ENCODE assay signal across 8 mouse cellular contexts in genomic region chr9:99729943-99730646, GRCm38 (mm10). TPM values are rescaled to one million over a fixed set of nuclear protein-coding genes. Genes with fewer than 3 reads are reported as not detected.
DNase-seq lines count a peak whose midpoint lies in the region; ATAC-seq and TF ChIP-seq lines count a peak whose summit lies in the region.

No protein-coding gene starts in this region.

- H3K4me2 ChIP-seq in heart, embryonic 11.5 days, result no peak overlapping the region
- H3K4me2 ChIP-seq in forebrain, embryonic 15.5 days (replicated peaks), result no peak overlapping the region
- H3K4me2 ChIP-seq in myocyte (ENCODE audit: low read depth), result peak overlapping the region; percentile 60

- no peak for ATAC-seq in heart, embryonic 11.5 days (replicated peaks; ENCODE audit: insufficient number of reproducible peaks, low FRiP score, low TSS enrichment)
- ATAC-seq in forebrain, embryonic 15.5 days (replicated peaks), result peak; percentile 86

- H3K36me3 ChIP-seq in heart, embryonic 10.5 days, result no peaks in the 10 kb centered on the region
- H3K36me3 ChIP-seq in heart, embryonic 11.5 days (ENCODE audit: control insufficient read depth, insufficient read depth, low read length), result no peaks in the 10 kb centered on the region
- no peaks in the 10 kb centered on the region for H3K36me3 ChIP-seq in forebrain, embryonic 15.5 days
- H3K36me3 ChIP-seq in kidney, adult 2 months (ENCODE audit: control insufficient read depth, insufficient read depth, low read length), result no peaks in the 10 kb centered on the region
- H3K36me3 ChIP-seq in limb, embryonic 10.5 days, result no peaks in the 10 kb centered on the region
- H3K36me3 ChIP-seq in myocyte (ENCODE audit: control insufficient read depth, insufficient read depth), result no peaks in the 10 kb centered on the region

- peak; percentile 64 for TF ChIP-seq CTCF in kidney, adult 2 months (conservative IDR thresholded peaks at IDR 0.05; ENCODE audit: insufficient read depth, insufficient read length, low read depth, low read length)

- H3K9me3 ChIP-seq in heart, embryonic 10.5 days, result no peaks in the 10 kb centered on the region
- 0 out of 2 replicates have a peak, but pooled peaks cover under 1% of the 10 kb centered on the region for H3K9me3 ChIP-seq in heart, embryonic 11.5 days (replicated peaks; ENCODE audit: control insufficient read depth, low read length)
- H3K9me3 ChIP-seq in forebrain, embryonic 15.5 days, result no peaks in the 10 kb centered on the region
- no peaks in the 10 kb centered on the region for H3K9me3 ChIP-seq in limb, embryonic 10.5 days (replicated peaks)

- H3ac ChIP-seq in myocyte (ENCODE audit: control insufficient read depth, insufficient read length), result no peak overlapping the region

- no peaks in the 10 kb centered on the region for H3K4me1 ChIP-seq in heart, embryonic 10.5 days
- H3K4me1 ChIP-seq in heart, embryonic 11.5 days (ENCODE audit: control insufficient read depth, insufficient read depth, low read length), result no peaks in the 10 kb centered on the region
- no peaks in the 10 kb centered on the region for H3K4me1 ChIP-seq in forebrain, embryonic 15.5 days
- no peaks in the 10 kb centered on the region for H3K4me1 ChIP-seq in kidney, adult 2 months (ENCODE audit: control insufficient read depth, insufficient read depth, low read length)
- no peaks in the 10 kb centered on the region for H3K4me1 ChIP-seq in limb, embryonic 10.5 days

- no peak for TF ChIP-seq POLR2A in kidney, adult 2 months (IDR thresholded peaks at IDR 0.05; ENCODE audit: low read depth, low read length)
- no peak for TF ChIP-seq POLR2A in myocyte (IDR thresholded peaks at IDR 0.05; ENCODE audit: insufficient read length, low read depth)

- 36% methylated on average over 15 of the region's 15 CpGs for WGBS in heart, embryonic 10.5 days
- WGBS in heart, embryonic 11.5 days (ENCODE audit: insufficient replicate concordance), result 35% methylated on average over 15 of the region's 15 CpGs
- 32% methylated on average over 15 of the region's 15 CpGs for WGBS in forebrain, embryonic 15.5 days
- 33% methylated on average over 15 of the region's 15 CpGs for WGBS in kidney, adult 2 months
- WGBS in limb, embryonic 10.5 days, result 39% methylated on average over 15 of the region's 15 CpGs

- no peak overlapping the region for H3K4me3 ChIP-seq in heart, embryonic 10.5 days
- no peak overlapping the region for H3K4me3 ChIP-seq in heart, embryonic 11.5 days (ENCODE audit: low read depth, low read length)
- H3K4me3 ChIP-seq in forebrain, embryonic 15.5 days, result no peak overlapping the region
- H3K4me3 ChIP-seq in kidney, adult 2 months (ENCODE audit: insufficient read depth, low read depth, low read length), result no peak overlapping the region
- no peak overlapping the region for H3K4me3 ChIP-seq in limb, embryonic 10.5 days
- H3K4me3 ChIP-seq in myocyte, result no peak overlapping the region

- no peak overlapping the region for H3K27ac ChIP-seq in heart, embryonic 10.5 days
- no peak overlapping the region for H3K27ac ChIP-seq in heart, embryonic 11.5 days (ENCODE audit: low read depth, low read length)
- H3K27ac ChIP-seq in forebrain, embryonic 15.5 days (replicated peaks), result no peak overlapping the region
- no peak overlapping the region for H3K27ac ChIP-seq in kidney, adult 2 months (ENCODE audit: insufficient read depth, low read depth, low read length)
- H3K27ac ChIP-seq in limb, embryonic 10.5 days, result no peak overlapping the region

- no peak overlapping the region for H3K9ac ChIP-seq in heart, embryonic 11.5 days (ENCODE audit: low read depth, low read length)
- no peak overlapping the region for H3K9ac ChIP-seq in forebrain, embryonic 15.5 days (replicated peaks)

- no peaks in the 10 kb centered on the region for H3K27me3 ChIP-seq in heart, embryonic 10.5 days (ENCODE audit: insufficient read depth, poor library complexity, severe bottlenecking)
- H3K27me3 ChIP-seq in heart, embryonic 11.5 days (ENCODE audit: control insufficient read depth, insufficient read depth, low read length), result no peaks in the 10 kb centered on the region
- H3K27me3 ChIP-seq in forebrain, embryonic 15.5 days, result no peaks in the 10 kb centered on the region
- no peaks in the 10 kb centered on the region for H3K27me3 ChIP-seq in kidney, adult 2 months (replicated peaks; ENCODE audit: control insufficient read depth, insufficient read depth, low read length)
- no peaks in the 10 kb centered on the region for H3K27me3 ChIP-seq in limb, embryonic 10.5 days (ENCODE audit: low read depth, poor library complexity, severe bottlenecking)
- H3K27me3 ChIP-seq in myocyte (ENCODE audit: control insufficient read depth, insufficient read depth, insufficient read length), result no peaks in the 10 kb centered on the region

- peak; percentile 82 for DNase-seq in heart, embryonic 10.5 days (ENCODE audit: low spot score)
- DNase-seq in cerebellum, adult 11 months, result peak; percentile 17
- DNase-seq in kidney, adult 2 months, result peak; percentile 72
- DNase-seq in limb, embryonic 10.5 days (ENCODE audit: low spot score), result peak; percentile 87
- DNase-seq in thymus, postnatal 10 days (ENCODE audit: low spot score in 2 of 2), result no peak

- no peaks in the 10 kb centered on the region for H3K79me2 ChIP-seq in myocyte (ENCODE audit: control insufficient read depth, insufficient read depth)

TF ChIP-seq in myocyte, 11 proteins besides CTCF, POLR2A, EP300 and RAD21:
- TF ChIP-seq SRF (IDR thresholded peaks at IDR 0.05; ENCODE audit: control insufficient read depth, insufficient read length, low read depth) (no peak), MYOG (IDR thresholded peaks at IDR 0.05; ENCODE audit: control insufficient read depth in 1 of 3, insufficient read depth in 1 of 3, insufficient read length in 2 of 3, low read depth in 2 of 3) (no peak), REST (IDR thresholded peaks at IDR 0.05; ENCODE audit: insufficient read depth, insufficient read length) (no peak), POLR2AphosphoS2 (IDR thresholded peaks at IDR 0.05; ENCODE audit: insufficient read length, low read depth) (no peak), TCF12 (IDR thresholded peaks at IDR 0.05; ENCODE audit: insufficient read depth, poor library complexity, severe bottlenecking) (no peak), E2F4 (IDR thresholded peaks at IDR 0.05; ENCODE audit: insufficient read depth) (no peak), CEBPB (IDR thresholded peaks at IDR 0.05; ENCODE audit: insufficient read depth, poor library complexity, severe bottlenecking) (no peak), TCF3 (IDR thresholded peaks at IDR 0.05; ENCODE audit: insufficient read length, low read depth) (no peak), MYOD1 (IDR thresholded peaks at IDR 0.05; ENCODE audit: control insufficient read depth in 1 of 3, insufficient read length in 2 of 3, low read depth in 2 of 3) (no peak), USF1 (IDR thresholded peaks at IDR 0.05; ENCODE audit: low read depth) (no peak), MAX (IDR thresholded peaks at IDR 0.05; ENCODE audit: low read depth) (no peak)

RNA-seq across cellular contexts. Expression of gene Cldn18, which starts 13.0 kb away (rescaled TPM):
- polyA plus RNA-seq in heart, embryonic 10.5 days (2016; fragmentation: Nextera tagmentation; extraction: Ambion mirVana), result 0.20 TPM in 1 of 2 replicates, not detected in the other
- polyA plus RNA-seq in heart, embryonic 11.5 days (2014; fragmentation: Nextera tagmentation; extraction: Ambion mirVana), result 0.13 TPM in 1 of 2 replicates, not detected in the other
- not detected in 2 replicates for polyA plus RNA-seq in forebrain, embryonic 15.5 days (2015; fragmentation: Nextera tagmentation; extraction: Ambion mirVana)
- polyA plus RNA-seq in kidney, adult 2 months (2012; rRNA removed), result 0.08 and 0.11 TPM in 2 replicates
- not detected in 2 replicates for polyA plus RNA-seq in limb, embryonic 10.5 days (2016; fragmentation: Nextera tagmentation; extraction: Ambion mirVana)
- not detected for polyA plus RNA-seq in myocyte (2012; fragmentation: generic; extraction: Trizol)

Comparison
In these comparisons a context has a peak if more than half of its experiments do, and no peak if none do; other contexts are left out.
1. DNase-seq: peak in heart, embryonic 10.5 days (single experiment), cerebellum, adult 11 months (single experiment), kidney, adult 2 months (single experiment) and limb, embryonic 10.5 days (single experiment); none in thymus, postnatal 10 days (0 of 2).